Mouse (Mus musculus) stomach, postnatal 0 days (tissue): ENCODE results near the gene Gm5592.
"Not testable (repeated sequence)": the region's sequence is repeated elsewhere in the genome, so short reads cannot be mapped to it uniquely, and the experiment has no call there.

Source experiments
- CTCF ChIP-seq: IDR thresholded peaks from 2 replicates; pipeline ENCODE4 v1.5.1; 2016; ENCODE audit warnings: antibody characterized with exemption, low read depth, mild to moderate bottlenecking, moderate library complexity
- EP300 ChIP-seq: optimal IDR thresholded peaks from 2 replicates; pipeline ENCODE3; 2016; ENCODE audit warnings: antibody characterized with exemption

- not testable (repeated sequence) for TF ChIP-seq CTCF, EP300
These were observed 4.2 kb downstream of the Gm5592 start for GRCm38 (mm10) chr7:41157879-41158278.
